Mouse (Mus musculus): Measurements from ENCODE around the gene Mrgpra9. TPM values are rescaled to one million over a fixed set of nuclear protein-coding genes. Genes with fewer than 3 reads are reported as not detected.

Gene Mrgpra9
- polyA plus RNA-seq (2015; fragmentation: Nextera tagmentation; extraction: Ambion mirVana): not detected in 2 replicates

GRCm38 (mm10) chr7:47252770-47253169, at the start of gene Mrgpra9:
Gene Mrgpra9, minus strand, starts transcription at chr7:47252848.

DNA sequence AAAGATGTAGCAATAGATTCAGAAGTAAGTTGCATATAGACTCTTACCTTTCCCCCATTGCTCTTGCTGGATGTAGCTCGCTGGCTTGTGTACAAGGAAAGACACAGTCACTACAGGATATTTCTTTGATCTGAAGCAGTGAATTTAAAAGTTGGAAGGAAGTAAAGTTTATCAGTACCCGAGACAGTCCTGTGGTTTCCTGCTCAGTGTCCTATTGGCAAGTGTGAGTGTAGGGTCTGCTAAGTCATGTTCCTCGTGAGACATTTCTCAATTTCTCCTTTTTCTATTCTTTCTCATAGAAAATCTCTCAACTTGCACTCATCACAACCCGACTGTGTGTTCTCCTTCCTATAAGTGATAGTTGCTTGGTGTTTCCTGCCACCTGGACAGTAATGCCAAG, 47.8 kb downstream of the Mrgpra9 start, which contains the start of gene Mrgpra6:
Gene Mrgpra6 (minus strand): TSS at position 91 of the 400 bp plus-strand sequence.

Other genes with a start within 250 kb of the Mrgpra9 start
- gene Spty2d1, start 244.4 kb downstream of the Mrgpra9 start, polyA plus RNA-seq (2015; fragmentation: Nextera tagmentation; extraction: Ambion mirVana): 5.4 and 6.3 TPM in 2 replicates
- 28.1 and 29.1 TPM in 2 replicates for gene Tmem86a, start 202.2 kb downstream of the Mrgpra9 start, polyA plus RNA-seq (2015; fragmentation: Nextera tagmentation; extraction: Ambion mirVana)
- gene Ptpn5, start 119.2 kb downstream of the Mrgpra9 start, polyA plus RNA-seq (2015; fragmentation: Nextera tagmentation; extraction: Ambion mirVana): 142 and 180 TPM in 2 replicates
- not detected in 2 replicates for gene Mrgpra6, start 47.9 kb downstream of the Mrgpra9 start, polyA plus RNA-seq (2015; fragmentation: Nextera tagmentation; extraction: Ambion mirVana)
- 0.28 and 1.7 TPM in 2 replicates for gene Mrgpra1, start 101.4 kb upstream of the Mrgpra9 start, polyA plus RNA-seq (2015; fragmentation: Nextera tagmentation; extraction: Ambion mirVana)
- not detected in 2 replicates for gene Mrgpra2a, start 199.3 kb upstream of the Mrgpra9 start, polyA plus RNA-seq (2015; fragmentation: Nextera tagmentation; extraction: Ambion mirVana)